Mouse (Mus musculus): ENCODE data around the gene Arl16. TPM values are rescaled to one million over a fixed set of nuclear protein-coding genes. Genes with fewer than 3 reads are reported as not detected.
A peak's percentile ranks its signal among the peaks of the same experiment; 100 is the strongest.
"Not testable (repeated sequence)": the region's sequence is repeated elsewhere in the genome, so short reads cannot be mapped to it uniquely, and the experiment has no call there.

Arl16 gene
- 10 to 100 TPM; 56.7 to 61.6 TPM for total RNA-seq (2021)
- long read RNA-seq, experiment 1, transcript Arl16-201 (5 exons, 911 nt): minor isoform, 10 of 59 reads
- long read RNA-seq, experiment 1, transcript Arl16-204 (4 exons, 607 nt): minor isoform, 14 of 59 reads
- long read RNA-seq, experiment 1, transcript Arl16-211 (3 exons, 760 nt): major isoform, 24 of 59 reads
- long read RNA-seq, experiment 1, partial matches to known transcripts: 1 of 59 reads
- long read RNA-seq, experiment 1, other reads (novel, unspliced or antisense): 2 of 59 reads
- long read RNA-seq, experiment 2, transcript Arl16-204 (4 exons, 607 nt): minor isoform, 18 of 84 reads
- long read RNA-seq, experiment 2, transcript Arl16-201 (5 exons, 911 nt): minor isoform, 18 of 84 reads
- long read RNA-seq, experiment 2, transcript Arl16-211 (3 exons, 760 nt): major isoform, 32 of 84 reads
- long read RNA-seq, experiment 2, partial matches to known transcripts: 1 of 84 reads
- long read RNA-seq, experiment 2, other reads (novel, unspliced or antisense): 7 of 84 reads

DNA sequence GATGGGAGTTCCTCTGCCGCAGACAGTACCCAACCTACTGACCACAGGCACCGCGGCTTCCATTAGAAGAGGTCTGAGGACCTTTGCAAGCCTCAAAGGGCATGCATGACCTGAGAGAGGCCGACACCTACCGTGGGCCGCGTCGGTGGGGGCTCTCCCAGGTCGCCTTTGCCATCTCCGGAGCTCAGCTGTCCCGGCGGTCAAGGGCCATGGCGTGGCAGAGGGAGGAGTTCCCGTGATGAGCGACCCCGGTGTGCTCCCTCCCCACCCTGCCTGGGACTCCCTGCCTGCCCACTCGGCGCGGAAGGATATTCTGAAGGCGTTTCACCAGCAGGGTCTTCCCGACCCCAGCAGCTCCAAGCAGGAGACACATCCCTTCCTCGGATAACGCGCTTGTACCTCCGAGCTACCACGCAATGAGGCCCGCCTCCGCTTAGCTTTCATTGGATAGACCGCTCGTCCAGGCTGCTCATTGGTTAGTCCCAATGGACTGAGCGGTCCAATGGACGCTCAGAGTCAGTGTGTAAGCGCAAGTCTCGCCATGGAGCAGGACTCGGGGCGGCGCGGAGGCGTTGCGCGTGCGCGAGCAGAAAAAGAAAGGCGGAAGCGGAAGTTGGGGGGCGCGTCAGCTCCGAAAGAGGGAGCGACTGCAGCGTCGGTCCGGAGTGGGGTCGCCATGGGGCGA, at the start of gene Arl16:
Gene Arl16, minus strand, starts transcription at position 557 of the 685 bp plus-strand sequence.
- peak; percentile 89 to 97 for DNase-seq (ENCODE audit: low spot score in 2 of 2)

DNA sequence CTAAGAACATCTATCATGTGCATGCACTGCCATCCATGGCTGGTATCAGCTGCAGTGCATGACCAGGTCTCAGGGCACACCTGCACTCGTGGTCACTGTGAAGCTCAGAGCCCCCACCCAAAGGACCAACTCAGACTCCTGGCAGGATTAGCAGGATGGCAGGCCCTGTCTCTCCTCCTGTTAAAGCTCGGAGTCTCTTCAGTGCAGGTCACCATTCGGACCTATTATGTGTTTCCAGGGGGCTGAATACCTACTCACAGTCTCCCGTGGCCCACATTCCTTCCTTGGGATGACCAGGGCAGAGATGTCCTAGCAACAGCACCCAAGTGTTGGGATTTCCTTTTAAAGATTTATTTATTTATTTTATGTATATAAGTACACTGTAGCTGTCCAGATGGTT, 49.7 kb upstream of the Arl16 start:
- DNase-seq (ENCODE audit: low spot score in 2 of 2): no peak

DNA sequence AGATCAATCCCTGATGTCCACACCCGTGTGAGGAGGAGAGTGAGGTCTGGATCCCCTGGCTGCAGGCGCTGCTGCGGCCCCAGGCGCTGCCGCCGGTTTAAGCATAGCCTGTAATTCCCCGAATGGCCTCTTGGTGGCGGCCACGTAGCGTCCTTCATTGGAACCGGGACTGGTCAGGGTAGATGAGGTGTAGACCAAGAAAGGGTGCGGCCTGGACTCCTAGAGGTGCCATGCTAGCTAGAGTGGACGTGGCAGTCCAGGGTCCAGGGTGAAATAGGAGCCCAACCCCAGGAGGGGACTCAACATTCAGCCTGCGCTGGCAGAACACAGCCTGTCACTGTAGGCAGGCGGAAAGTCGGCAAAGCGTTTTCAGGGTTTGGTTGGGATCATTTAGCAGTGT, 48.2 kb upstream of the Arl16 start:
- peak; percentile 87 for DNase-seq (ENCODE audit: low spot score in 2 of 2)

DNA sequence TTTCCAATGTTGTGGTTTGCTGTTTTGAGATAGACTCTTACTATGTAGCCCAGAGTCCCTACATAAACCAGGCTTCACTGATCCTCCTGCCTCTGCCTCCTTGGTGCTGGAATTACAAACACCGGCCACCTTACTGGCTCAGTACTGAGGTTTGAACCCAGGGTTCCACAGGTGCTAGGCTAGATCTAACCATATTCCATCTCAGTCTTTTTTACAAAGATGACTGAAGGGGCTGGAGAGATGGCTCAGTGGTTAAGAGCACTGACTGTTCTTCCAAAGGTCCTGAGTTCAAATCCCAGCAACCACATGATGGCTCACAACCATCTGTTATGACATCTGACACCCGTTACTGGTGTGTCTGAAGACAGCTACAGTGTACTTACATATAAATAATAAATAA, 46.9 kb upstream of the Arl16 start:
- DNase-seq (ENCODE audit: low spot score in 2 of 2): not testable (repeated sequence)

DNA sequence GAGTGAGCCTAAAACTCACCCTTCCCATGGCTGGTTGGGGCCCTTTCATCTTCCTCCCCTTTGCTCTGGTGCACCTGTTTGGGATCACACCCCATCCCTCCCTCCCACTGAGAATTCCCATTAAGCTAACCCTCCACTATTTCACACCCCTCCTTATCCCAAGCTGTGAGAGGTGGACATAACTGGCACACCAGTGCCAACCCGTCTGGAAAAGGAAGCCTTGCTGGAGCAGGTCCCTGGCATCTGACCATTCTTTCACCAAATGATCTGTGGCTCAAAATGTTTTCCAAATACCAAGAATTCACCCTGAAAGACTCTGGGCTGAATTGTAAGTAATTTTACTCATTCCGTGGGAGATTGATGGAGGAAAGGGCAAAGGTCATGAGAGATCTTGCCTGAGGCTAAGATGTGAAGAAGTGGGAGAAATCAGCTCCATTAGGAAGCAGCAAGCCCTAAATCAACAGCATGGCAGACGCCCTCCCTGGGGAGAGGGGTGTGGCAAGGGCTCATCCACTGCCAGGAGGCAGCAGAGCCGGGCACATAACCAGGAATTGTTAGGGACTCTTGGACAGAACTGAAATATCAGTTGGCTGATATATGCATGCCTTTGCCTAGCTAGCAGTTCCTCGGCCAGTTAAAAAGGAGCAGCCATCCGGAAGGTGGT, 45.5 kb upstream of the Arl16 start:
- no peak for DNase-seq (ENCODE audit: low spot score in 2 of 2)

DNA sequence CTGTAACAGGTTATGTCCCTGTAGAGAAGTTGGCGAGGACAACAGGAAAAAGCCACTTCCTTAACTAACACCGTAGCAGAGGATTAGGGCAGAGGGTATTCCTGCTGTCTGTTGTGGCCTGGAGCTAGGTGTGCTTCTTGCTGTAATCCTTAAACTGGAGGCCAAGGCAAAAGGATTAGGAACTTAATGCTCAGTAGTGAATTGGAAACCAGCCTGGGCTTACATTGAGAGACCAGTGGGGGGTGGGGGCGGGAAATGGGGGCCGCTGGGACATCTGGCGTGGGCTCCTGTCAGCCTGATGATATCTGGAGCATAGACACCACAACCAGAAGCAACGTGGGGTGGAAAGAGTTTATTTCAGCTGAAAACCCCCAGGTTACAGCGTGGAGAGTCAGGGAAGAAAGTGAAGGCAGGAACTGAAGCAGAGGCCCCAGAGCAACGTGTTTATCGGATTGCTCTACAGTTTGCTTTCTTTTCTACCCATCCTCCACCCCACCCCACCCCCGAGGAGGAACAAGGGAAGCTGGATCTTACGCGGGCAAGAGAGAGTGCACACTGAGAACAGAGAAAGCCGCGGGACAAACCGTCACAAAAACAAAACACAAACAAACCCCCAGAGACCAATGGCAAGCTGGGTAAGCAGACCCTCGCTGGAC, 43.1 kb upstream of the Arl16 start:
- DNase-seq (ENCODE audit: low spot score in 2 of 2): no peak

DNA sequence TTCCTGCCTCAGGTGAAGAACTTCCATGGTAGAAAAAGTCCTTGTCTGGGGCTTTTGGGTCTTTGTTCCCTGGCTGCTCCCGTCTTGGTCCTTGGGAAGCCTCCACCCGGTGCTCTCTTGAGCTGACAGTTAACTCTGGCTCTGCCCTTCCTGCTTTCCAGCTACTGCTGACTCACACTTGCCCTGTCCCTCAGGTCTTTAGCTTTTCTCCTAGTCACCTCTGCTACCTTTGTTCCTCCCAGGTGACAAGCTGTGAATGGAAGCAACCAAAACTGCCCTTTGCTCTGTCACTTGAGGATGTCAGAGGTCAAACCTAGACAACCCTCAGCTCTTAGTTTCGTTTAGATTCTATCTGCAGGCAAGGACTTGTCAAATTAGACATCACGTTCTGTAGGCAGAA, 42.5 kb upstream of the Arl16 start:
- no peak for DNase-seq (ENCODE audit: low spot score in 2 of 2)

DNA sequence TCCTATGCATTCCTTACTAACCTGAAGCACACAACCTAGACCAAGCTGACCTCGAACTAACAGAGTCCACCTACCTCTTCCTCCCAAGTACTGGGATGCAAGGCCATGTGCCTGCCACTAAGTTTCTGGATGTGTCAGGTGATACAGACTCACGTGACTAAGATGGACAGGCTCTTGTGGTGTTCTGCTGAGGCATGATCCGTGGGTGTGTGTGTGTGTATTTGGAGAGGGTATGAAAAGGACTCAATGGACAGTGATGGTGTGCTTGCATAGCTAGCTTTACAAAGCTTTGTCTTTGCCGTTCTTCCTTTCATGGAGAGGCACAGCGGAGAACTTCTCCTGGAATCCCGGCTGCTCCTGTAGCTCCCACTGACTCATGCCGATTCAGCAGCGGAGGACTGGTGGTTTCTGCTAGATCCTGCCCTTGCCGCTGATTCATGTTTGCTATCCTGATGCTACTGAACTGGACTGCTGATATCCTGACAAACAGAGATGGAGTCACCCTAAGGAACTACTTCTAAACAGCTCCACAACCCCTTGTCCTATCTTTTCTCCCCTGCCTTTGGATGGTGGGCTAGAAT, 41.0 kb upstream of the Arl16 start:
- DNase-seq (ENCODE audit: low spot score in 2 of 2): no peak

DNA sequence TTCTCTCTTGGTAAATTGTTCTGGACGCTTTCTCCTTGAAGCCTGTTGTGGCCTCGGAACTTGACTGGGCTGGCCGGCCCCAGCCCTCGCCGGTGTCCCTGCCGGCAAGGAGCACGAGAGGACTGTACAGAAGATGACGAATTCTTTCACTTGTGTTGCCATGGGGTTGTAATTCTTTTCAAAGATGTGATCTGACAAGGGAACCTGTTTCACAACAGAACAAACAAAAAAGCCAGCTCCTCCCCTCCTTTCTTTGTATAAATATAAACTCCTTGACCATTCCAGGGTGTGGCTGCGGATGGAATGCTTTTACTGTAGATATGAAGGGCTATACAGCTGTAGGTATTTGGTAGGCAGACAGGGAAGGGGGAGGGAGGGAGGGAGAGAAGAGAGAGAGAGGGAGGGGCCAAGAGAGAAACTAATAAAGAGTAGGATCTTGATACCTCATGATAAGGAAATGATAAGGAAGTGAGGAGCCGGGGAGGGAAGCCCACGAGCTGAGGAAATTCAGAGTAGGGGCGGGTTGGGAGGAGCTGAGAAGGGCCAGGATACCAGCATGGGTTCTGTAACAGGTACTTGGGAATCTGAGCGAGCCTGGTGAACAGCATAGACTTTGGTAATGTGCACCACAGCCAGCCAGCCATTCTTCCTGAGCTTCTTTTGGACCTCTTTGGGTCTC, 40.3 kb upstream of the Arl16 start:
- no peak for DNase-seq (ENCODE audit: low spot score in 2 of 2)

DNA sequence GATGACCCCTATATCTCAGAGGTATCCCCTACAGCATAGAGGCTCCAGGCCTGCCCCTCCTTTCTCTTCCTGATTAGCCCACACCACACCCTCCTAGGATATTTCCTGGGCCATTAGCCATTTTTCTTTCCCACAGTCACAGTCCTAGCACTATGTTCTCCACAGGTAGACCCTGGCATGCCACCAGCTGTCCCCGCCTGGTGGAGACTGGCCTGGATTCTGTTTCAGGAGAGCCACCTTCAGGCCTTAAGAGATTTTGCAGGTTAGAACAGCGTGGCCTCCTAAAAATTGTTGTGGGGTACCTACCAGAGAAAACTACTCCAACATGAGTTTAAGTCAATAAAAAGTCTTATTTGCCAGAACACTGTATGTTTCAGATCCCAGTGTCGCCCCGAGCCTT, 39.5 kb upstream of the Arl16 start:
- DNase-seq (ENCODE audit: low spot score in 2 of 2): no peak

DNA sequence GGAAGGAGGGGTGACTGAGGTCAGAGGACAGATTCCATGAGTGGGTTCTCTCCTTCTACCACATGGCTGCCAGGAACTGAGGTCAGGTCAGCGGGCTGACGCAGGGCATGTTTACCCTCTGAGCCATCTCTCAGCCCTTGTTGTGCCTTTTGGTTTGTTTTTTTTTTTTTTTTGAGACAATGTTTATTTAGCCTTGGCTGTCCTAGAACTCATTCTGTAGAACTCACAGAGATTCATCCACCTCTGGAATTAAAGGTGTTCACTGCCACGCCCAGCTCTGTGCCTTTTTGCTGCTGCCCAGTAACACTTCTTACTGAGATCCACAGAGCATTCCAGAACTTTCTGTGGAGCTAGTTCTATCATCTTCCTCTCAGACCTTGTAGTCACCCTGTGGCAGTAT, 38.3 kb upstream of the Arl16 start:
- no peak for DNase-seq (ENCODE audit: low spot score in 2 of 2)

DNA sequence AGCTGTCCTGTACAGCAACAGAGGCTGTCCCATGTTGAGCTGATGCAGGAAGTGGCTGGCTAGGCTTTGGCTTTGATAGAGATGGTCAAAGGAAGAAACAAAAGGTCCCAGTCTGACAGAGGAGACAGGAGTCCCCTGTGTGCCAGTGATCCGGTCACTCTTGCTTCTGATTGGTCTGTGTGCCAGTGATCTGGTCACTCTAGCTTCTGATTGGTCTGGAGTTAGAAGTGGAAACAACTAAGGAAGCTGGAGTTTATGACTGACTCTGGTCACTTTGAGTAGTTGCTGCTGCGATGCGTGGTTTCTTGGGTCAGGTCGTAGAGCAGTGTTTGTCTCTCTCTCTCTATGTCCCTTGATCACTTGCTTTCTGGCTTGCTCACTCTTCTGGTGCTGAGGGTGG, 34.3 kb upstream of the Arl16 start:
- DNase-seq (ENCODE audit: low spot score in 2 of 2): no peak

DNA sequence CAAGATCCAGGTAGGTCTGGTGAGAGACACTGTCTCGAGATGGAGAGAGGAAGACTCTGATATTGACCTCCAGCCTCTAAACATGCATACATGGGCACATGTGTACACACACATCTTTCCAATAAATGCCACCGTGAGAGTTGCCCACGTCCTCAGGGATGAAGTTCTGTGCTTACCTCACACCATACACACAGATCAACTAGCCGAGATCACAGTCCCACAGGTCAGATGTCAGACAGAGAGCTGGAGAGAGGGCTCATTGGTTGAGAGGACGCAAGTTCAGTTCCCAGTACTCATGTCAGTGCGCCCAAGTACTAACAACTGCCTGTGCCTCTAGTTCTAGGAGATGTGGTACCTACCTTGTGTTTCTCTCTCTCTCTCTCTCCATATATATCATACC, 33.6 kb upstream of the Arl16 start:
- DNase-seq (ENCODE audit: low spot score in 2 of 2): no peak

DNA sequence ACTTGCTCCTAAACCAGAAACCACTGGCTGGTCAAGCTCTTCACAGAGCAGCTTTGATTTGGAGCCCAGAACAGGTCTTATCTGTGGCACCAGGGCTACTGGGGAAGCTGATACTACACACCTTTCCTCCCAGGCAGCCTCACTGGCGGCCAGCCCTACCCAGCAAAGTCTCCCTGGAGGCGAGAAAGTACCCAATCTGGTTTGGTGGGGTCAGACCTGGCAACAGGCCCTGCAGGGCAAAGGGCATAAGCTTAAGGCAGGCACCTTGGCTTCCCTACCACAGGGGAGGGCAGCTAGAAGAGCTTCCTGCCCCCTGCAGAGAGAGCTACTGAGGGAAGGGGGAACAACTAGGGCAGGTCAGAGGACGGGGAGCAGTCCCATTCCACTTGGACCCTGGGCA, 33.0 kb upstream of the Arl16 start:
- DNase-seq (ENCODE audit: low spot score in 2 of 2): no peak

DNA sequence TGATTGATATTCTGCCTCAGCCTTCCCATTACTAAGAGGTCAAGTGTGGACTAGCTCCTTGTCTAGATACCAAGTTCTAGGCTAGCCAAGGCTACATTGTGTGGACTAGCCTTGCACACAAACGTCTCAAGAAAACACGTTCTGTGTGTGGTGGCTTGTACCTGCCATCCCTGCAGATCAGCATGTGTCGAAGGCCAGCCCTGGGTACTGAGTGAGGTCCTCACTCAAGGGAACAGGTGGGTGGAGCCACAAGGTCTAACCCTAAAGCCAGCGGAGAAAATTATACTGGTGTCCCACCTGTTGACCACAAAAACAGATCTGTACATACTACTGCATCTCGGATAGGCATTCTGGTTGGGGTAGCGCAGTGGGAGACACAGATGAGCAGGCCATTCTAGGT, 32.5 kb upstream of the Arl16 start:
- no peak for DNase-seq (ENCODE audit: low spot score in 2 of 2)

DNA sequence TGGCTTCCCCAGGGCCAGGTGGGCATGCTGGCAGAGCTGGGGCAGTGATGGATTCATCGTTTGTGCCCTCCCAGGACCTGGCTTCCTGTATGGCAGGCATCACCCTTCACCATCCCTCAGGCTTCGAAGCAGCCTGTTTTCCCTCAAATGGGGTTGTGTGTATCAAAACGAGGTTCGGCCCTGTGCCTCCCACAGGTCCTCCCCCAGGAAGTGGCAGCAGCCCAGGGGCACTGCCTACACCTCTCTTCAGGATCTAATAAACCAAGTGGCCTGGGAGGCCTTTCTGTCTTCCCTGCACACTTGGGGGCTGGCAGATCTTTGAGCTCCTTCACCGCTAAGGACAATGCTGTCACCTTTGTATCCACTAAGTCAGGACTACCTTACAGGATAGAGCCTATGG, 31.5 kb upstream of the Arl16 start:
- DNase-seq (ENCODE audit: low spot score in 2 of 2): no peak

DNA sequence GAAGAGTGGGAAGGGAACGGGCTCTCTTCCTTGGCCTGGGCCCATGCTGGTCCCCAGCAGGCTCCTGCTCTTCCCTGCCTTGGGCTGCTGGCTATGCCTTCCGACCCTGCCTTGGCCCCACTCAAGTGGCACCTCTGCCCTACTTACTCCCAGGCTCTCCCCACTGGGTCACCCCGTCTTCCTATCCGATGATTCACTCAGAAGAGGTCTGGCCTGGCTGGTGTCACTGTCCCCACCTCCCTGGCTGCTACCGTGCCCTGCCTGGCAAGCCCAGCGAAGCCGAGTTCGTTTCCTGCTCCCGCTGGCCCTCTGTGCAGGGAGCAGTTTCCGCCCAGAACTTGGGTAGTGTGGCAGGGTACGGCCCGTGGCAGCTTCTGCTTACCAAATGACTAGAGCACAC, 30.8 kb upstream of the Arl16 start:
- no peak for DNase-seq (ENCODE audit: low spot score in 2 of 2)

DNA sequence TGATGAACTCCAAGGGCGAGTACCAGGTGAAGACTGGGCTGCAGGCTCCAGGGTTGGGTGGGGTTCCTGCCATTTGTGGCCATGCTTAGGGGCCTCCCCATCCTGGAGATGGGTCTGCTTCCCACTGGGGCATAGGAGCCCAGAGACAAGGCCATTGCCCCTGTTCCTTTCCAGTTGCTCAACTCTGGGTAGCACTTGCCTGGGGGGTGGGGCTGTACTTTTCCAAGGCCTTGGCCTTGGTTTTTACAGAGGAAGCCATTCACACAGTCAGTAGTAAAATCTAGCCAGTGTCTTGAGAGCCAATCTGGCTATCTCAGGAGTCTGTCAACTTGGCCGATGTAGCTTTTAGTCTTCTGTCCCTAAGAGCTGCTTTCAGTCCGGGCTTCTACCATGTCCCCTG, 30.0 kb upstream of the Arl16 start:
- DNase-seq (ENCODE audit: low spot score in 2 of 2): no peak

DNA sequence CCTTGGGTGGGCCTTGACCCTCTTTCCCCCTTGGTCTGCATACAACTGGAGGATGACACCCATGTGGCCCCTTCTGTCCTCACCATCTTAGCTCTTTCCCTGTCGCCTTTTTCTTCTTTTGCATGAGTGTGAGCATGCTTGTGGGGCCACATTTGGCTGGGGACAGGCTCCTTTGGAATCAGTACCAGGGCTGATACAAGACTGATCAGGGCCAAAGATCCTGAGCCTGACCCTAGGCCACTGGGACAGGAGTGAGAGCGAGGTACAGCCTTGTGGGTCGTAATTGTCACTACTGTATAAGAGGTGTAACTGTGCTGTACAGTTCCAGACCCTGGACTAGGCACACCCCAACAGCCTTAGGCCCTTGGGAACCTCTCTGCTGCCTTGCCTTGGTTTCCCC, 26.5 kb upstream of the Arl16 start:
- DNase-seq (ENCODE audit: low spot score in 2 of 2): no peak

DNA sequence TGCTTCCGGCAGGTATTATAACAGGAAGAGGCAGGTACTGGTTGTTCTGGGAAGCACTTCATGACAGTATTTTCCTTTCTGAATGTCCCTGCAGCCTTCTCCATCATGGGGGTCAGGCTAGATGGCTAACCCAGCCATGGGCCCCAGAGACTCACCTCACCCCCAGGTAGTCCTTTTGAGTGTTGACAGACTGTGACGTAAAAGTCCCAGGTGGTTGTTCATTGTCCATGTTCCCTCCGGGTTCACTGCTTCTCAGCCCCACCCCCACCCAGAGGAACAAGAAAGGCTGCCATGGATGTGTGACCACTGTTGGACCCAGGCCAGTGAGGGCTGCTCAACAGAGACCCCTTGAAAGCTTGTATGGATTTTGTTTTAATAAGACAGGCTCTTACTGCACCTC, 25.9 kb upstream of the Arl16 start:
- DNase-seq (ENCODE audit: low spot score in 2 of 2): no peak

DNA sequence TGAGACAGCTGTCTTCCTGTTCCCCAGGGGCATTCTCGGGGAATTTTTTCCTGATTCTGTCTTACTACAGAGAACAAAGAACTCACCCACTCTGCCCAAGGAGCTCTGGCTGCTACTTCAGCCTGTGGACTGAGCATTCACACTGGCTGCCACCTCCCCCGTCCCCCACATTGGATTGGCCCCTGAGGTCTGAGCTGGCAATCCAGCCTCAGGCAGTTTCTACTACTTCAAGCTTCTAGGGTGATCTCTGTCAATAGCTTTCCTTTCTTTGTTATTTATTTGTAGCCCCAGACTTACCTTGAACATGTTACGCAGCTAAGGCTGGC, 25.4 kb upstream of the Arl16 start:
- DNase-seq (ENCODE audit: low spot score in 2 of 2): no peak
